Mouse (Mus musculus) kidney, adult 2 months (tissue): Measurements from ENCODE around the gene Gpi1.

Source experiments
- CTCF ChIP-seq: fragments of 200-500 bp; conservative IDR thresholded peaks from 2 replicates; pipeline ENCODE4 v1.5.1; 2011; ENCODE audit warnings: low read depth, mild to moderate bottlenecking, control low read depth, low read length, moderate library complexity, mixed read lengths; ENCODE audit not compliant: insufficient read depth, insufficient read length
- POLR2A ChIP-seq: fragments of 200-500 bp; IDR thresholded peaks from one replicate; pipeline ENCODE4 v1.6.1; 2011; ENCODE audit warnings: low read depth, low read length, control low read depth

DNA sequence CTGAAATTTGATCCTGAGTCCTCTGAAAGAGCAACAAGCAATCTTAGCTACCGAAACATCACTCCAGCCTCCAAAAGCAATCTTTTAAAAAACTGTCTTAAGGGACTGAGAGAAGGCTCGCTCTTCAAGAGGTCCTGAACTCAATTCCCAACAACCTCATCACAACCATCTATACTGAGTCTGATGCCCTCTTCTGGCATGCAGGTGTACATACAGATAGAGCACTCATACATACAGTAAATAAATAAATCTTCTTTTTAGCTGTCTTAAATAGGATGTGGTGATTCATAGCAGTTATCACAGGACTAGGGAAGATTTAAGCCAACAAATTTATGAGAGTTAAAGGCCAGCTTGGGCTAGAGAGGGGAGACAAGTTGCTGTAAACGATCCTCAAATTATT is 34.5 kb downstream of the Gpi1 start:
- no peak for TF ChIP-seq POLR2A
- TF ChIP-seq CTCF = no peak
